Comparison of ENCODE assay signal across 18 mouse cellular contexts in the genomic region with DNA sequence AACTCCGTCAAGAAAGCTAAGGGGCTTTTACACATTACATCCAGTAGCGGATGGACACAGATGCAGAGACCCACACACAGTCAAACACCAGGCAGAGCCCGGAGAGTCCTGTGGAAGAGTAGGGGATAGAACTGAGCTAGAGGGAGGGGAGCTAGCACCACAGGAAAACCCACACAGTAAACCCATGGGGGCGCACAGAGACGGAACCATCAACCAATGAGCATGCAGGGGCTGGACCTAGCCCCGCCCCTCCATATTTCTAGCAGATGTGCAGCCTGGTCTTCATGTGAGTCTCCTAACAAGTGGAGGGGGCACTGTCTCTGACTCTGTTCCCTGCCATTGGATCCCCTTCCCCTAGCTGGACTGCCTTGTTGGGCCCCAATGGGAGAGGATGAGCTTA. TPM values are rescaled to one million over a fixed set of nuclear protein-coding genes. Genes with fewer than 3 reads are reported as not detected.
A peak's percentile ranks its signal among the peaks of the same experiment; 100 is the strongest.
DNase-seq lines count a peak whose midpoint lies in the region; ATAC-seq and TF ChIP-seq lines count a peak whose summit lies in the region.
"Had no signal": no experiment of that assay in that cellular context is flagged by ENCODE, and none has a peak within 500 bp of the region (broad histone marks: within the 10 kb centered on the region; RNA-seq: fewer than 3 reads in every experiment).

No protein-coding gene starts in this region.

- 0 out of 2 replicates have a peak, but pooled peaks have one; percentile 14 for ATAC-seq in heart, embryonic 16.5 days (replicated peaks; ENCODE audit: extremely low read depth, insufficient read depth, low FRiP score)
- ATAC-seq in midbrain, embryonic 16.5 days: 0 out of 2 replicates have a peak, but pooled peaks have one; percentile 14
- ATAC-seq in midbrain, postnatal 0 days (ENCODE audit: low FRiP score): no peak
- ATAC-seq: inflammation-experienced regulatory T-cells, adult 6 months had no signal

- H3K27me3 ChIP-seq in heart, embryonic 16.5 days (ENCODE audit: control insufficient read depth, insufficient read depth, low read length): no peaks in the 10 kb centered on the region
- no peaks in the 10 kb centered on the region for H3K27me3 ChIP-seq in midbrain, embryonic 16.5 days (ENCODE audit: control insufficient read depth, insufficient read depth, low read depth, low read length)
- H3K27me3 ChIP-seq in midbrain, postnatal 0 days (ENCODE audit: insufficient read depth, low read length): no peaks in the 10 kb centered on the region
- H3K27me3 ChIP-seq: kidney, embryonic 15.5 days; neural tube, embryonic 12.5 days had no signal

- in situ Hi-C loops in ES-E14 (cut with MboI; ENCODE audit: low sequenced_read_pairs in 2 of 2, unreplicated experiment in 2 of 2): no loop called here

- H3K27ac ChIP-seq in heart, embryonic 16.5 days (ENCODE audit: low read length): no peak overlapping the region
- H3K27ac ChIP-seq in midbrain, embryonic 16.5 days (ENCODE audit: low read length): no peak overlapping the region
- H3K27ac ChIP-seq in midbrain, postnatal 0 days (ENCODE audit: low read depth, low read length): no peak overlapping the region
- H3K27ac ChIP-seq in ES-E14 (ENCODE audit: insufficient read depth, low read depth, low read length, poor library complexity, severe bottlenecking): no peak overlapping the region
- H3K27ac ChIP-seq: kidney, embryonic 15.5 days; midbrain, embryonic 12.5 days; neural tube, embryonic 12.5 days had no signal

- no peaks in the 10 kb centered on the region for H3K36me3 ChIP-seq in heart, embryonic 16.5 days (ENCODE audit: control insufficient read depth, insufficient read depth)
- H3K36me3 ChIP-seq in midbrain, embryonic 16.5 days (ENCODE audit: control insufficient read depth, insufficient read depth, low read length): no peaks in the 10 kb centered on the region
- H3K36me3 ChIP-seq in midbrain, postnatal 0 days (ENCODE audit: insufficient read depth, low read length): no peaks in the 10 kb centered on the region
- H3K36me3 ChIP-seq in ES-E14 (ENCODE audit: control insufficient read depth, insufficient read depth, low read length, poor library complexity, severe bottlenecking): no peaks in the 10 kb centered on the region; the same call in 1 of the 2 replicates
- H3K36me3 ChIP-seq: kidney, embryonic 15.5 days; midbrain, embryonic 12.5 days; neural tube, embryonic 12.5 days had no signal

- no peak overlapping the region for H3K4me3 ChIP-seq in heart, embryonic 16.5 days (ENCODE audit: low read length)
- H3K4me3 ChIP-seq in midbrain, embryonic 16.5 days (ENCODE audit: low read depth, low read length): no peak overlapping the region
- no peak overlapping the region for H3K4me3 ChIP-seq in midbrain, postnatal 0 days (ENCODE audit: low read depth, low read length)
- H3K4me3 ChIP-seq in ES-E14 (ENCODE audit: insufficient read depth in 1 of 2, low read depth in 1 of 2, low read length in 2 of 2, poor library complexity in 1 of 2, severe bottlenecking in 1 of 2): peak overlapping the region; percentile 24 to 41; a peak in 3 of 4 replicates
- H3K4me3 ChIP-seq: erythroblast, embryonic 14.5 days; kidney, embryonic 15.5 days; midbrain, embryonic 12.5 days; neural tube, embryonic 12.5 days had no signal

- H3K9ac ChIP-seq in heart, embryonic 16.5 days (ENCODE audit: low read length): no peak overlapping the region
- H3K9ac ChIP-seq in midbrain, embryonic 16.5 days (ENCODE audit: low read depth, low read length): no peak overlapping the region
- no peak overlapping the region for H3K9ac ChIP-seq in midbrain, postnatal 0 days (replicated peaks; ENCODE audit: low read length, poor library complexity, severe bottlenecking)
- H3K9ac ChIP-seq in ES-E14 (ENCODE audit: insufficient read depth, low read depth, low read length, poor library complexity, severe bottlenecking): peak overlapping the region; percentile 64; the same call in 1 of the 2 replicates
- H3K9ac ChIP-seq: kidney, embryonic 15.5 days; midbrain, embryonic 12.5 days; neural tube, embryonic 12.5 days had no signal

- no peak for TF ChIP-seq CTCF in midbrain, postnatal 0 days (IDR thresholded peaks at IDR 0.05)

- WGBS in heart, embryonic 16.5 days: 73% methylated on average over 6 of the region's 6 CpGs
- WGBS in midbrain, embryonic 16.5 days: 83% methylated on average over 6 of the region's 6 CpGs
- 85% methylated on average over 6 of the region's 6 CpGs for WGBS in midbrain, postnatal 0 days

- peaks cover 13% of the 10 kb centered on the region for H3K4me1 ChIP-seq in heart, embryonic 16.5 days (ENCODE audit: control insufficient read depth, insufficient read depth, low read length)
- H3K4me1 ChIP-seq in midbrain, embryonic 16.5 days (ENCODE audit: control insufficient read depth, insufficient read depth, low read length): no peaks in the 10 kb centered on the region
- H3K4me1 ChIP-seq in midbrain, postnatal 0 days (ENCODE audit: insufficient read depth, low read length): no peaks in the 10 kb centered on the region
- H3K4me1 ChIP-seq in ES-E14 (ENCODE audit: control insufficient read depth in 2 of 2, insufficient read depth in 2 of 2, low read length in 2 of 2, poor library complexity in 1 of 2): peaks cover 9 to 23% of the 10 kb centered on the region in 2 experiments; a peak in 2 of 4 replicates
- H3K4me1 ChIP-seq: neural tube, embryonic 12.5 days had no signal

- H3K9me3 ChIP-seq in heart, embryonic 16.5 days (replicated peaks; ENCODE audit: control insufficient read depth, low read length): peaks cover 4% of the 10 kb centered on the region
- H3K9me3 ChIP-seq in midbrain, embryonic 16.5 days (replicated peaks; ENCODE audit: control insufficient read depth, low read length, poor library complexity, severe bottlenecking): no peaks in the 10 kb centered on the region
- H3K9me3 ChIP-seq in midbrain, postnatal 0 days (ENCODE audit: low read length): no peaks in the 10 kb centered on the region
- no peaks in the 10 kb centered on the region for H3K9me3 ChIP-seq in ES-E14 (ENCODE audit: control insufficient read depth, insufficient read depth, low read depth, low read length)
- H3K9me3 ChIP-seq: neural tube, embryonic 12.5 days had no signal

- no peak for DNase-seq in heart, adult 9 months (ENCODE audit: low spot score in 2 of 2)
- DNase-seq in midbrain, postnatal 0 days (ENCODE audit: low spot score): no peak
- no peak for DNase-seq in ES-E14 (ENCODE audit: low read depth, low spot score)
- peak; percentile 44 for DNase-seq in thymus, postnatal 25 days
- DNase-seq in frontal cortex, adult 2 months (ENCODE audit: extremely low spot score in 1 of 2, low spot score in 1 of 2): no peak
- DNase-seq in urinary bladder, postnatal 14 days (ENCODE audit: low spot score): no peak
- DNase-seq: adrenal gland, postnatal 36 days; cerebellum, adult 9-11 months; heart, postnatal 10 days; lung, postnatal 36 days; retina, postnatal 1 day had no signal

- H3K4me2 ChIP-seq in heart, embryonic 16.5 days (ENCODE audit: low read depth, low read length): no peak overlapping the region
- no peak overlapping the region for H3K4me2 ChIP-seq in midbrain, embryonic 16.5 days (ENCODE audit: low read length)
- H3K4me2 ChIP-seq in midbrain, postnatal 0 days (ENCODE audit: low read depth, low read length, poor library complexity, severe bottlenecking): no peak overlapping the region
- H3K4me2 ChIP-seq: kidney, embryonic 15.5 days; midbrain, embryonic 12.5 days; neural tube, embryonic 12.5 days had no signal

TF ChIP-seq in ES-E14, 5 proteins besides CTCF, POLR2A, EP300 and RAD21:
- TF ChIP-seq MAFK (IDR thresholded peaks at IDR 0.05; ENCODE audit: insufficient read depth, low read depth, low read length) (no peak), ZC3H11A (IDR thresholded peaks at IDR 0.05; ENCODE audit: borderline replicate concordance, low read depth, low read length) (no peak), ZNF384 (IDR thresholded peaks at IDR 0.05; ENCODE audit: low read depth, low read length) (no peak), HCFC1 (IDR thresholded peaks at IDR 0.05; ENCODE audit: borderline replicate concordance, insufficient read depth, low read length) (no peak), CHD2 (IDR thresholded peaks at IDR 0.05; ENCODE audit: low read depth, low read length) (no peak)

RNA-seq across cellular contexts. Expression of a gene that starts 5.9 kb away (rescaled TPM):
- polyA plus RNA-seq in heart, embryonic 16.5 days (2015; fragmentation: Nextera tagmentation; extraction: Ambion mirVana): 27.4 and 36.4 TPM in 2 replicates
- 94.0 and 102 TPM in 2 replicates for polyA plus RNA-seq in midbrain, embryonic 16.5 days (2015; fragmentation: Nextera tagmentation; extraction: Ambion mirVana)
- 52.4 and 63.7 TPM in 2 replicates for total RNA-seq in midbrain, postnatal 0 days (2014; rRNA removed)
- polyA plus RNA-seq in midbrain, postnatal 0 days (2015; fragmentation: Nextera tagmentation; extraction: Ambion mirVana): 122 and 136 TPM in 2 replicates
- total RNA-seq in ES-E14 (2012; rRNA removed): 35.3 and 55.6 TPM in 2 replicates
- polyA plus RNA-seq in frontal cortex, adult 2 months (2012; rRNA removed): 20.6 and 24.0 TPM in 2 replicates
- polyA plus RNA-seq: erythroblast, embryonic 14.5 days had no signal

Comparison
In these comparisons a context has a peak if more than half of its experiments do, and no peak if none do; other contexts are left out.
1. H3K4me3 ChIP-seq: peak in ES-E14 (2 of 2); none in heart, embryonic 16.5 days (single experiment), midbrain, embryonic 16.5 days (single experiment) and midbrain, postnatal 0 days (single experiment).